Mouse (Mus musculus) erythroid progenitor cell, adult 5-6 weeks (primary cell): Measurements from ENCODE around the gene Vamp8. TPM values are rescaled to one million over a fixed set of nuclear protein-coding genes. Genes with fewer than 3 reads are reported as not detected.

Source experiments
- ATAC-seq: replicated peaks from 2 replicates; pipeline ENCODE4 v1.8.0; 2016; ENCODE audit warnings: moderate number of reproducible peaks, mild to moderate bottlenecking, moderate TSS enrichment, inconsistent platforms; ENCODE audit not compliant: poor library complexity, low FRiP score, severe bottlenecking
- total RNA-seq, 2 experiments: library from RNA; stranded (forward) in 1 of 2; stranded (reverse) in 1 of 2; fragments of 150-400 nt in 1 of 2; fragments of 186-747, 209-891 nt in 1 of 2; gene quantifications; 2 replicates each; pipeline versions ENCODE4 v1.2.3 to v1.2.4; 2015 to 2017; ENCODE audit warnings: low replicate concordance in 2 of 2

Vamp8 gene
- total RNA-seq (2015; ENCODE audit: low replicate concordance) (234 and 259 TPM in 2 replicates), total RNA-seq (2017; ENCODE audit: low replicate concordance) (212 and 229 TPM in 2 replicates)

DNA sequence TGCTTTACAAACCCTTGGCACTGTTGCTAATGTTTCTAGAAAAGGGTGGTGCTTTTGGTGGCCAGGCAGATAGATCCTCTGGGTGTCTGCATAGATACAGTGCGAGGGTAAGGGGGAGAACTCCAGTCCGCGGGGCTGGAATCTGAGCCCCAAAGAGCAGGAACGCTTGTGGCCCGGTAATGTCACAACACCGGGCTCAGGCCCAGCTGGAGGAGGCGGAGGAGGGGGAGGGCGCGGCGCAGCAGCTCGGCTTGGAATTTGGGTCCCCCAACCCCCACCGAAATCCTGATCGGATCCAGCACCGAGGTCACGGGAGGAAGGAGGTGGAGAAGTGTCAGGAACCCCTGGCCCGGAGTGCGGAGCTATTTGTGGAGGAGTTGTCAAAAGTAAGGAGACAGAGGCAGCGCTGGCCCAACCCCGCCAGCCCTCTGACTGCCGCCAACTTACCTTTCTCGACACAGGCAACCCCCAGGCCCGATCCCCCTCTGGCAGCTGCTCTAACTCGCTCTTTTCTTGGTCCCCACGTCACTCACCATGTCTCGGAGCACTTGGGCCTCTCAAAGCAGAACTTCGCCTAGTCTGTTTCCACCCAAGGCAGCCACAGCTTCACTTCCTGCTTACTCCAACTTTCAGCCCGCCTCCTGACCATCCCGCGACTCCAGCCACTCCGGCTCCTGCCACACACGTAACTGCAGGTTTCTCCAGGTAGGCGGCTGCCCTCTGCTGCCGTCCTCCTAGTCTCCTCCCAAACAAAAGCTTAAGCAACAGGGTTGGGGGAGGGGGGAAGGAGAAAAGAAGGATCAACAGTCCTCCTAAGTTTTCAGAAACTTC, at the start of gene Vamp8:
Gene Vamp8 (minus strand): TSS at position 763 of the 831 bp plus-strand sequence.
- peak; percentile 61 for ATAC-seq

DNA sequence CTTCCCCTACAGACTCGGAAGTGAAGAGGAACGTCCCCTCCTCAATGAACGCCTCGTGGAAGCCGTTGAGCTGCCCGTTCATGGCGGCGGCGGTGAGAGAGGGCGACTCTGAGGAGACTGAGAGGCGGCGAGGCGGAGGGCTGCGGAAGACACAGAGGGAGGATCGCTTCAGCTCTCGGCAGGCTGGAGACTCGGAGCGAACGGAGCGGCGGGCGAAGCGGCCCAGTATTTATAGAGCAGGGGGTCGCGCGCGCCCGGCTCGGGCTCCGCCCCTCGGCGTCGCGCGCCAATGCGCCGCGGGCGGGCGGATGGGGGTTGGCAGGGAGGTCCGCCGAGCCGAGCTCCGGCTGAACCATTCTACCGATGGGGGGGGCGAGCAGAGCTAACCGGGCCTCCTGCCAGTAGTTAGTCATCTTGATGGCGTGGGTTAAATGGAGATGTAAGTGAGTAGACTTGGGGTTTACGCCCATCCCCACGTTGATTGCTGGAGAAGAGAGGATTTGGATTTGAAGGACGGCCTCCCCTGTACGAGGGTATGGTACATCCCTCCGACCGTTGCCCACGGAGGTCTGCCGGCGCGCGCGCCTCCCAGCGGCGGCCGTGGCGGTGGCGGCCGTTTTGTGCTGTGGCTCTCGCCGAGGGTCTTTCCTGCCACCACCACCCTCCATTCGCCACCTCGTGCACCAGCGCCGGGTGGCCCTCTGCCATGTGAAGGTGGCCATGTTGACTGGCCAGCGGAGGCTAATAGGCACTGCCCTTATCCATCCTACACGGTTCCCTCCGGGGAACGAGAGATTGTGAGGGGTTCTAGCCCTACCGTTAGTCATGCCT, 49.1 kb upstream of the Vamp8 start, which contains the start of gene Mat2a:
Gene Mat2a (minus strand): TSS at position 204 of the 831 bp plus-strand sequence.
- peak; percentile 83 for ATAC-seq

DNA sequence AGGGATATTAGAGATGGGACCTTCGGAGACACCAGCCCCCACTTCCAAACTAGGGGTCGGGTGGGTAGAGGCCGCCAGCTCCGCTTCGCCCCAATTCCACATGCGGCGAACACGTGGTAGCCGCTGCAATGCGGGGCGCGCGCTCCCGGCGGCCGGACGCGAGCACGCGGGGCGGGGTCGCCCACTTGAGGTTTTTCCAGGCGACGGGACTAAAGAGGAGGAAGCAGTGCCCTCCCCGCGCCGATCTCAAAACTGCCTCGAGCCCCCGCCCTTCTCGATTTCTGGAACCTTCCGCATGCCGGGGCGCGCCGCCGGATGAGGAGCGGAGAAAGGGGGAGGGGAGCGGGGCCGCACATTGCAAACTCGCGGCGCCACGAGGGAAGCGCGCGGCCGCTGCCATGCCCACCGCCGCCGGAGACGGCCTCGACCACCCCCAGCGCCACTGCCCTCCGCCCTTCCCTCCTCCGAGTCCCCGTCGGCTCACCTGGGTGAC, 48.4 kb upstream of the Vamp8 start:
- ATAC-seq: peak; percentile 41

DNA sequence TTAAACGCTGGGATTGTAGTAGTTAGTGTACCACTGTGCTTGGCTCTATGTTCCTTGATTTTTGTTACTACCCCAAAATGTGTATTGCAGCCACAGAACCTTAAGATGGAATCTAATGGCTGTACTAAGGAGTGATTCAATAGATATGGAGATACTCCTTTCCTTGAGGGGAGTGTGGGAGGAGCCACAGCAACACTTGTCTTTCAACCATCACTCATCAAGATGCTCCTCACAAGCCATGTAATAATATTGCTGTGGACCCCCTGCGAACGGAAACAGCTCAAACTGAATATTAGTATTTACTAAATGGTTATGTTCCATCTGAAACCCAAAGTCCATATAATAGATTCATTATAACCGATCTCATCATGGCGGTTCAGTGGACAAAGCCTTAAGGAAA, 47.7 kb upstream of the Vamp8 start:
- no peak for ATAC-seq

DNA sequence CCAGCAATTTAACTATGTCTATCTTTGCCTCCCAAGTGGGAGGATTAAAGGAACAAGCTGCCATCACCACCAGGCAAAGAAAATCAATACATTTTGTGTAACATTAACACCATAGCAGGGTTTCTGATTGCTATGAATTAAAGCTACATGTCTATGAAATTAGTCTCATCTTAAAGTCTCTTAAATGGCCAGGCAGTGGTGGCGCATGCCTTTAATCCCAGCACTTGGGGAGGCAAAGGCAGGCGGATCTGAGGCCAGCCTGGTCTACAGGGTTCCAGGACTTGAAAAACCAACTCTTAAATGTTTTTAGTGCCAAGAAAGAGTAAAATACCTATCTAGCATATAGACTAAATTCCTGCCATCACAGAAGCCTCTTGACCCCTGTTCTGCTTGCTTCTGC, 41.6 kb upstream of the Vamp8 start:
- ATAC-seq: no peak

DNA sequence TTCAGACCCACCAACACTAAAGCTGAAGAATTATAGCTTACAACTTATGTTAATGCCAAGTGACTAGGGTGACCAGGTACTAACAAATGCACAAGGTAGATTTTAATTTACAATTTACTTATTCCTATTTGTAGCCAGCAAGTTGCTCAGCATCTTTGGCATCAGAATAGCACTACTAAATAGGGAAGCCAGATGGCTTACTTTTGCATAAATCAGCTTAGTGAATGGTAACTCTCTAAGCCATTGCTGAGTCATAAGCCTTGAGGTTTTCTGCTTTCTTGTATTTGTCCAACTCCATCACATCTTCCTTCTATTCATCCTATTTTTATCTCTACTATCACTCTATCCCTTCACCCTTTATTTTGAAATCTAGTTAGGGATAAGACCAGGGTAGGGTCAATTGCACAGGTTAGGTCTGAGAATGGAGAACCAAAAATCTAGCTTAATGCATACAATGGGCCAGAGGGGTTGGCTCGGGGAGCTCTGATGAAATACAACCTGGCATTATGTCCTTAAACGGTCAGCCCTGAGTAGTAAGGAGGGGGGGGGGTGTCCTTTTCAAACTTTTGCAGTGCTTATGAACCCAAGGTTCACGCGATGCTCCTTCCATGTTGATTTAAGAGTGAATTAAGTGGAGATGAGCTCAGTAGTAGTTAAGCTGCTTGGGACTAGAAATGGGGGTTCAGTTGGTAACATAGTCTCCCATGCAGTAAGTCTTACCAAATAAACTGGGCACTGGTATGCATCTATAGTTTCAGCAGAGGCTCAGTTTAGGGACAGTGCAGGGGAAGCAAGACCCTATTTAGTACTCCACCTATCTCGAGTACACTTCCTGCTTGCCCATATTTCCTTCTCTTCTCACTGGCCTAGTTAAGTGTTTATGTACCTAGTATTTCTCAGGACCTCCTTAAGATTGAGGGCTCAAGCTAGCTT, 40.8 kb upstream of the Vamp8 start:
- no peak for ATAC-seq

DNA sequence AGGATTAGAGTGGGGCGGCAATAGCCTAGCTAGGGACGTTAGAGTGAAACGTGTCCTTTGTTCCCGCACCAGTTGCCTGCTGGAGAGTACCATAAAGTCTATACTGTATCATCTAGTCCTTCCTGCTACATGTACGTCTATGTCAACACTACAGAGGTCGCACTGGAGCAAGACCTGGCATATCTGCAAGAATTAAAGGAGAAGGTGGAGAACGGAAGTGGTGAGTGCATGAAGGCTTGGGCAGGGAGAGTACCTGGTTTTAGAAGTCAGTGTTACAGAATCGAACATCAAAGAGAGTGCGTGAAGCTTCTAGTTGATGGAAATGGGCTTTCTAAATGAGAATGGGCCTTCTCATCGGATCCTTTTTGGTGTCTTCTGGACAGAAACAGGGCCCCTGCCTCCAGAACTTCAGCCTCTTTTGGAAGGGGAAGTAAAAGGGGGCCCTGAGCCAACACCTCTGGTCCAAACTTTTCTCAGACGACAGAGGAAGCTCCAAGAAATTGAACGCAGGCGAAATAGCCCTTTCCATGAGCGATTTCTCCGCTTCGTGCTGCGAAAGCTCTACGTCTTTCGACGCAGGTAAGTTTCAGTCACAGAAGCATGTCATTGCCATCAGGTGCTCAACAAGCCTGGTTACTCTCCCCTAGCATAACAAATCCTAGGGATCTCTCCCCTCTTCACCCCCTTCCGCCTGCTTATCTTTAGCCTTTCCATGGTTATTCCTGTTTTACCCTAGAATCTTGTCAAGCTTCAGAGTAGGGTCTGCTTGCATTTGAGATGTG, 38.7 kb upstream of the Vamp8 start:
- no peak for ATAC-seq

DNA sequence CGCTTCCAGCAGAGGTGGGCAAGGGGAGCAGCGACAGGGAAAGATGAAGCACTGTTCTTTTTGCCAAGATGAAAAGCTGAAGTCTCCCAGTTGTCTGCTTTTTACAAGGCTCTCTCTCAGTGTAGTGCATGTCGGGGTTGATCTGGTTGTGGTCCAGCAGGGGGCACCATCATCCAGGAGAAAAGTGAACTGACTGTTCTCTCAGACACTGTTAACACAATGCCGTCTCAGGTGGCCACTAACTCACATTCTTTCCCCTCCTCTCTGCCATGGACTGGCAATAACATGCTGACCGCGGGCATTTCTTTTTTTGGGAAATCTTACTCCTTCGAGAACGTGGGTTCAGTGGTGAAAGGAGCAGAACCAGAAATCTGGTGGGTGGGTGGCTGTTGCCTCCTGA, 37.5 kb upstream of the Vamp8 start:
- peak; percentile 70 for ATAC-seq

DNA sequence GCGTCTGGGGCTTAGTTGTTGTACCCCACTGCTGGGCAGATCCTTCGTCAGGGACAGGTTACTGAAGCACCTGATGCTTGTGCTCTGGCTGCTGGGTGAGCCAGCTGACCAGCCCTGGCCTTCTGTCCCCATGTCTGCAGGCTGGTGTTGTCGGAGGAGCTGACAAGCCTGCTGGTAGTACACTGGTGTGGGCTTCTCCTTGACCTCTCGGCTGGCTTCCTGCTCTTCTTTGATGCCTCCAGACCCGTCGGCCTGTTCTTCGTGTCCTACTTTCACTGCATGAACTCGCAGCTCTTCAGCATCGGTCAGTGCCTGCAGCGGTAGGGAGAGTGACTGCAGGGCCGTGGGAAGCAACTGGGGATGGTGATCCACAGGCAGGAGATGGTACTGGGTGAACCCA, 35.1 kb upstream of the Vamp8 start:
- ATAC-seq: no peak

DNA sequence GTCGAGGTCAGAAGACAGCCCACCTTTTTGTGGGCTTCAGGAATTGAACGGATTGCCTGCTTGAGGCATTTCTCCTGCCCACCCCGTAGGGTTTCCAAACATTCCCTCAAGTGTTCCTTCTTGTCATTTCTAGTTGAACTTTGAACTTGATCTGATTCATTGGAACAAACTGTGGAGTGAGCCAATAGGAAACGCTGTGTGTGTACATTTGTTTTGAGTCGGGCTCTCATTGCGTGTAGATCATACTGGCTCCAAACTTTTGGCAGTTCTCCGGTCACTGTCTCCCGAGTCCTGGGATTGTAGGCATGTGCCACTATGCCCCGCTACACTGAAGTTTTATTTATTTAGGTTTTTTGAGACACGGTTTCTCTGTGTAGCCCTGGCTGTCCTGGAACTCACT, 30.4 kb upstream of the Vamp8 start:
- no peak for ATAC-seq

DNA sequence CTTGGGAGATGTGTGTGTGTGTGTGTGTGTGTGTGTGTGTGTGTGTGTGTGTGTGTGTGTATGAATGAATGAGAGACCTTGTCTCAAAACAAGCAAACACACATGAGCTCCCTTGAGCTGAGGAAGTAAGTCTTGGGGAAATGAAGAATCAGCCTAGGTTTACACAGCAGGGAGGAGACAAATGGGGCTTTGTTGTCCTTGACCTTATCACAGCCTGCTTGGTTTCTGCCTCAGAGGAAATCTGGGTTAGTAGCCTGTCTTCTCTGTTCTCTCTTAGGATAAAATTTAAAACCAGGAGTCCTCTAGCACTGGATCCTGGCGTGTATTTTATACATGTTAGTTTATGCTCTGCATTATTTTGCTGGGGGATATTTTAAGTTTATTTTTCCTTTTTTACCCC, 29.3 kb upstream of the Vamp8 start:
- no peak for ATAC-seq

DNA sequence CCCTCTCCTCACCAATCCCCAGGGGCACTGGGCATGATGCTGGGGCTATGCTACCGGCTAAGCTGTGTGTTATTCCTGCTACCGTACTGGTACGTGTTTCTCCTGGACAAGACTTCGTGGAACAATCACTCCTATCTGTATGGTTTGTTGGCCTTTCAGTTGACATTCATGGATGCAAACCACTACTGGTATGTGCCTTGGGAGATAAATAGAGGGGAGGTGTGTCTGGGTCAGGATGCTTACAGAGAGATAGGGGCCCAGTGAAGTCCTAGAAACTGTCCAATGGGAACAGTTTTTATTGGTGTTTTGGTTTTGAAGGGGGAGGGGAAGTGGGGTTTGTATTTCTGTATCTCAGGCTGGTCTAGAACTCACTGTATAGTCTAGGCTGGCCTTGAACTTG, 27.8 kb upstream of the Vamp8 start:
- ATAC-seq: no peak

DNA sequence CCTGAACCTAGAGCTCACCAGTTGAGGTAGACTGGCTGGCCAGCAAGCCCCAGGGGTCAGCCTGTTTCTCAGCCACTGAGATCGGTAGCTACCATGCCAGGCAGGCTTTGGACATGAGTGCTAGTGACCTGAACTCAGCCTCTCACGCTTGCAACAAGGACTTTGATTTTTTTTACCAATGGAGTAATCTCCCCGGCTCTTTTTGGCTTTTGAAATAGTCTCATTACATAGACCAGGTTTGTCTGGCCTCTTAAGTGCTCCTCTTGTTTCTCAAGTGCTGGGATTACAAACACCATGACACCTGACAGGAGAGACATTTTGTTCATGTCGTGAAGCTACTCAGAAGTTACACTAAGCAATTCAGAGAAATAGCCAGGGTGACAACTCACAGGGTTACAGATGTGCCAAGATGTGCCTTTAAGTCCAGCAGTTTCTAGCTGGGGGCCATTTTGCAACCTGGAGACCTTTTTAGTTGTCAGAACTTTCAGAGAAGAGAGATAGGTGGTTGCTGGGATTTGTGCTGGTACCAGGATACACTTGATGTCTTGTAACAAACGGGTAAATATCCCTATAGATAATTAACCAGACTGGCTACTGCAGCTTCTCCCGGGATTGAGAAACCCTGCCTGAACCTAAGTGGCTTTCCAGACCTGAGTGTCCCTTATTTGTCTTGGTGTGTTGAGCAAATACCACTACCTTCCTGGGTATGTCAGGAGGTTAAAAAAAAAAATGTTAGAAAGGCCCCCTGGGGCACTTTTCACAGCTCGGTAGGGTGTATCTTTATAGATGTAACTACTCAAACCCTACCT, 25.7 kb upstream of the Vamp8 start:
- no peak for ATAC-seq

DNA sequence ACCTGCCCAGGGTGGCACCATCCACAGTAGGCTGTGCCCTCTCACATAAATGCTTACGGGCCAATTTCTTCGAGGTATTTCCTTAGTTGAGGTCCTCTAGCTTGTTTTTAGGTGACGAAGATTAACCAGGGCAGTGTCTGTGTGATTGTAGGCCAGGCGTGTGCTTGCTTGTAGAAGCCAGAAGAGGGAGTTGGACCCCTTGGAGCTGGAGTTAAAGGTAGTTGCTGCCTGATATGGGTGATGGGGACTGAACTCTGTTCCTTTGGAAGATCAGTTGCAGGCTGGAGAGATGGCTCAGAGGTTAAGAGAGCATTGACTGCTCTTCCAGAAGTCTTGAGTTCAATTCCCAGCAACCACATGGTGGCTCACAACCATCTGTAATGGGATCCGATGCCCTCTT, 24.7 kb upstream of the Vamp8 start:
- ATAC-seq: no peak

DNA sequence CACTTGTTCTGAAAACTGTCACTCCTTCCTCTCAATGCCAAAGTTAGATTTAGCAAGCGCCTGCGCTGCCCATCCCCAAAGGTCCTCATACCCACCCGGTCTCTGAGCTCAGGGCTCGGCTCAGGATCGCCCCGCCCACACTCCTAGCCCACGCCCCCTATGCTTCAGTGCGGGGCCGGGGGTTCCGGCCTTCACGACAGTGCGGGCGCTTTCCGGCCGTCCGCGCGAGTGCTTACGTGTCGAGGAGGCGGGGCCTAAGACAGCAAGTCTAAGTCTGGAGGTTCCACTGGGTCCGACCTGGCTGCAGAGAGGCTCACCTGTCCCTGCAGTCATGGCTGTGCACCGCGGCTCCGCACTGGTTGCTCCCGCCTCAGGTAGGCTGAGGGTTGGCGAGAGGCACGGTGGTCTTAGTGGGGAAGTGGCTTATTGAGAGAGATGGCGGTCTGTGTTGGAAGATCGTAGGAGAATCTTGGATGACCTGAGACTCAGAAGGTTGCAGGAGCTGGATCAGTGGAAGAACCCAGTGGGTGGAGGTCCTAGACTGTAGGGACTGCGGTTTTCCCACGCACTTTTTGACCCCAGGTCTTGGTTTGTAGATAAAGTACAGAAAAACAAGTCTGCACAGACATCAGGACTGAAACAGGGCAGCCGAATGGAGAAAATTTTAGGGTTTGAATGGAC, 23.7 kb upstream of the Vamp8 start, which contains the start of gene Ggcx:
Gene Ggcx (plus strand): TSS at position 233 of the 681 bp plus-strand sequence.
- peak; percentile 95 for ATAC-seq

DNA sequence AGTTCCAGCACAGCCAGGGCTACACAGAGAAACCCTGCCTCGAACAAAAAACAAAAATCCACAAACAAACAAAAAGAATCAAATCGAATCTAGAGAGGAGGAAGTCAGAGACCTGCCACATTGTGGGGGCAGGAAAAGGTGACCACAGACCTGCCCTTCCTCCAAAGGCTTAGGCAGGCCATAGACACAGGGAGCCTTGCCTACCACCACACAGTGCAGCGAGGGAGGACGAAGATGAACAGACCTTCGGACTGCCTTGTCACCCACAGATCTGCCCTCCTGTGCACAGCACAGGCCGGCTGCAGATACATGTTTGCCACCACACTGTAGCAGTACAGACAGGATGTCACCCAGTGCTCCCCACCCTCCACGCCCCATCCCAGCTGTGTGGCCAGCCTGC, 20.0 kb upstream of the Vamp8 start:
- no peak for ATAC-seq

DNA sequence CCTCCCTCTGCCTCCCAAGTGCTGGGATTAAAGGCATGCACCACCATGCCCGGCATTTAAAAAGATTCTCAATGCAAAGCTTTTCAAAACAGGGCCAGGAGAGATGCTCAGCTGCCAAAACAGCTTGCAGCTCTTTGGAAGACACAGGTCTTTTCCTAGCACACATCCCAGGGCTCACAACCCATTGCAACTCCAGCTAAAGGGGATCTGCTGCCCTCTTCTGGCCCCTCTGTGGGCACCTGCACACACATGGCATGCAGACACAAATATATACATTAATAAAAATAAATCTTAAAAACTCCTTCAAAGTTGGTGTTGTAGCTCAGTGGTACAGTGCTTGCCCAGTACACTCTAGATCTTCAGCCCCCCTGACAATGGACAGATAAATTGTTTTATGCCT, 19.5 kb upstream of the Vamp8 start:
- ATAC-seq: no peak
